Mouse (Mus musculus): ENCODE results near the gene Disc1.

The Disc1 gene

DNA sequence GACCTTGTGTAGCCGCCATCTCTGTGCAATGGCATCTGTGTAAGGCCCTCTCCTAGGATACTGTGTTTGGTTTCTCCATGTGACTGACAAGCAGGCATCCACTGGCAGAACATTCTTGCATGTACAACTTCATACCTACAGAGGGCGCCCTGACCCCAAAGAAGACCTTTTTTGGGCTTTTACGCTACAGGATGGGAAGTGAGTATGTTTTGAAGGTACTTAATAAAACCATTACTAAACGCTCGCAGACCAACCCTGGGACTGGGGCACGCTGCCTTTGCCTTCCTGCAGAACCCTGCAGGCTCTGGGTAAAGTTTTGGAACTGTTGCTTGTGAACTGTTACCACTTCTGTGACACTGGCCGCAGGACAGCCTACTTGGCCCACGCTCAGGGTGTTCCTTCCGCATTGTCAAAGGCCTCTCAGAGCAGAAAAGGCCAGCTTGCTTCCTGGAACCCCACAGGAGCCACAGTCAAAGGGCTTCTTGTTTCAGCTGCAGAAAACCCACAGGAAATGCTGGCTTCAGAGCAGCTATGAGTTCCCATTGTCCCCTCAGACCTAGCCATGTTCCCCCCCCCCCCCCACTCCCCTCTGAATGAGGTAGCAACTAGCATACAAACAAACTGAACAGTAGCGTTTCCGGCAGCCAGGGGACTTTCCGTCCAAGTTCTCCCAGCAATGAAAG lies 13.1 kb downstream of the Disc1 start:
- no peak for DNase-seq (ENCODE audit: extremely low read depth, low read depth, low spot score)

- no peak for DNase-seq (ENCODE audit: extremely low read depth, low read depth, low spot score)
Measured at GRCm38 (mm10) chr8:125067596-125067960, 13.6 kb downstream of the Disc1 start.

GRCm38 (mm10) chr8:125068146-125068905 lies 14.3 kb downstream of the Disc1 start:
- DNase-seq (ENCODE audit: extremely low read depth, low read depth, low spot score) = no peak

DNA sequence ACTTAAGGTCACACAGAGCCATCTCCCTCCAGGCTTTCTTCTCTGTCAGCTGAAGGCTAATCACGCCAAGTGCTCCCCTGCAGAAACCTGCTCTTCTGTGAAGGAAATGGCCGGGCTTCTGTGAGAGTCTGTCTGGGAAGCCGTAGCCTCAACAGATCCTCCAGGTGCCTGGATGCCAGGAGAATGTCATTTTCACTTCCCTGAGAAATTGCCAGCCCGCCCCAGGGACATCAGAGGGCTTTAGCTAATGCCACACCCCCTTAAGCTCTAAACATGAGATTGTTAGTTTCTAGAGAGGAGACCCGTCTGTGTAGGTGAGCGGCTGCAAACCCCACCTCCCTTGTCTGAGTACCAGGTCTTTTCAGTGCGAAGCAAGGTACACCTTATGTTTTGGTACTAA lies 15.3 kb downstream of the Disc1 start:
- no peak for DNase-seq (ENCODE audit: extremely low read depth, low read depth, low spot score)

GRCm38 (mm10) chr8:125069733-125070132 lies 15.7 kb downstream of the Disc1 start:
- DNase-seq (ENCODE audit: extremely low read depth, low read depth, low spot score) = no peak

DNA sequence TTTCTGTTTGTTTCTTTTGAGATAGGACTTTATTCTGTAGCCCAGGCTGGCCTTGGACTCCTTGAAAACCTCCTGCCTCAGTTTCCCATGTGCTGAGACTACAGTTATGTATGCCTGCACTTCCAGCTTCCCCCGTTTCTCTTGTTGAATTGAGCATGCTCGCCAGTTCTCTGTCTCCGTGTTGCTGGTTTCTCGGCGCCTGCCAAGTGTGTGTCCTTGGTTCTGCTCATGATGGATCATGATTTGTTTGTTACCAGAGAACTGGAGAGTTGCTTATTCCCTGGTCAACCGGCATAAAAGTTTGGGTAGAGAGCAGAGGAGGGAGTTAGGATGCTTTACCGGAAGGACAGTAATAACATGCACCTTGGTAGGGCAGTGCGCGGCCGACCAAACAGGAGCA lies 20.1 kb downstream of the Disc1 start:
- no peak for DNase-seq (ENCODE audit: extremely low read depth, low read depth, low spot score)

GRCm38 (mm10) chr8:125074581-125074980 lies 20.6 kb downstream of the Disc1 start:
- no peak for DNase-seq (ENCODE audit: extremely low read depth, low read depth, low spot score)

GRCm38 (mm10) chr8:125075389-125075788 lies 21.4 kb downstream of the Disc1 start:
- DNase-seq (ENCODE audit: extremely low read depth, low read depth, low spot score) = no peak

GRCm38 (mm10) chr8:125077326-125077725 lies 23.3 kb downstream of the Disc1 start:
- DNase-seq (ENCODE audit: extremely low read depth, low read depth, low spot score) = no peak

DNA sequence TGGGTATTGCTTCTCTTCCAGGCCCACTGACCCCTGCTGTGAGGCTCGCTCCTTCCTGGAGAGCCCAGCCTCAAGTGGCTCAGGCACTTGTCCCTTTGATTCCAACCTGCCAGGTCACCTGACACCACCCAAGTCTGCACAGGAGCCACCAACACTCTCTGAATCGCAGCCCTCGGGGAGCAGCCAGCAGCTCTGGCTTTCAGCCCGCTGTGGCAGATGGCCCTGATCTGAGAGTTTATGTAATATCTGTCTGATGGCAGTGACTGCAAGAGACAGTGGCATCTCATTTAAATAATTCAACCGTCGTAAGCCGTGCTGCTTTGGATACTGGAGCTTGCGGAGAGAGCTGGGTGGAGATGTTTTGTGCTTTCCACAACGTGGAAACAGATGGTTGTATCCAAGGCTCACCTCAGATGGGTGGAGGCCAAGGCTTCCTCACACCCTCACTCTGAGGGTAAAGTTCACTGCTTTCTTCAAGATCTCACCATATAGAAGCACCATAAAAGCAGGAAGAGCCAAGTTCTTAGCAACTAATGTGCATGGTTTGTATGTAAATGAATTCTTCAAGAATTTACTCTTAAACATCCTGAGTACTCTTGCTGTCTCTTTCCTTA lies 24.9 kb downstream of the Disc1 start:
- DNase-seq (ENCODE audit: extremely low read depth, low read depth, low spot score) = no peak

GRCm38 (mm10) chr8:125080388-125081344 lies 26.7 kb downstream of the Disc1 start:
- no peak for DNase-seq (ENCODE audit: extremely low read depth, low read depth, low spot score)

DNA sequence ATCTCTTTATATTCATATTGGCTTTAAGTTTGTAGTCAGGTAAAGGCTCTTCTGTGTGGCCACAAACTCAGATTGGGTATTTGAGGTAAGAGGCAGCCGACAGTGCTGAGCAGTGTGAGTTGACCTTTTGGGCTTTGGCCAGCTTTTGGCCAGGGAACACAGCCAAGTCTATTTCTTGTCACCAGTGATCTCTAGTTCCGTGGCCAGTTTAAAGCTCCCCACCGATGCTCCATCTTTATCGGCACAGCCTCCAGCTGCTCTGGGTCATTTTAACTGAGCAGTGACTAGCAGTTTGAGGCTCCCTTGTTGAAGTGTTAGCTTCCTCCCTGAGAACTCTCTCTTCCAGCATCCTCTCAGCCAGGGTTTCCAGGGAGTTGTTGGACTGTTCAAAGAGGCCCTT lies 29.8 kb downstream of the Disc1 start:
- no peak for DNase-seq (ENCODE audit: extremely low read depth, low read depth, low spot score)

DNA sequence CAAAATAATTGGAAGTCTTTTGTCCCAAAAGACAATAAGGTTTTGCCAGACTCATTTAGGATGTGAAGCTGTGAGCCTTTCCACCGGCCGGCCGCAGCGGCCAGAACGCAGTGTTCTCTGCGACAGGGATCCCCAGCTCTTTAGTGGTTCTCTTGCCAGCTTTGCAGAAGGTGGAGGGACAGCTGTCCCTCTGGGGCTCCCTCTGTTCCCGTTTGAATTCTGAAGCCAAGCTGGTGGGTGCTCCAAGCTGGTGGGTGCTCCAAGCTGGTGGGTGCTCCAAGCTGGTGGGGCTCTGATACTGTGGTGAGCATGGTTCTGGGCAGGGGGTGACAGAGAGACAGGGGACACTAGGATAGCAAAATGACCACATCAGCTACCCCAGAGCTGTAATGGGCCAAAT lies 30.5 kb downstream of the Disc1 start:
- DNase-seq (ENCODE audit: extremely low read depth, low read depth, low spot score) = no peak

DNA sequence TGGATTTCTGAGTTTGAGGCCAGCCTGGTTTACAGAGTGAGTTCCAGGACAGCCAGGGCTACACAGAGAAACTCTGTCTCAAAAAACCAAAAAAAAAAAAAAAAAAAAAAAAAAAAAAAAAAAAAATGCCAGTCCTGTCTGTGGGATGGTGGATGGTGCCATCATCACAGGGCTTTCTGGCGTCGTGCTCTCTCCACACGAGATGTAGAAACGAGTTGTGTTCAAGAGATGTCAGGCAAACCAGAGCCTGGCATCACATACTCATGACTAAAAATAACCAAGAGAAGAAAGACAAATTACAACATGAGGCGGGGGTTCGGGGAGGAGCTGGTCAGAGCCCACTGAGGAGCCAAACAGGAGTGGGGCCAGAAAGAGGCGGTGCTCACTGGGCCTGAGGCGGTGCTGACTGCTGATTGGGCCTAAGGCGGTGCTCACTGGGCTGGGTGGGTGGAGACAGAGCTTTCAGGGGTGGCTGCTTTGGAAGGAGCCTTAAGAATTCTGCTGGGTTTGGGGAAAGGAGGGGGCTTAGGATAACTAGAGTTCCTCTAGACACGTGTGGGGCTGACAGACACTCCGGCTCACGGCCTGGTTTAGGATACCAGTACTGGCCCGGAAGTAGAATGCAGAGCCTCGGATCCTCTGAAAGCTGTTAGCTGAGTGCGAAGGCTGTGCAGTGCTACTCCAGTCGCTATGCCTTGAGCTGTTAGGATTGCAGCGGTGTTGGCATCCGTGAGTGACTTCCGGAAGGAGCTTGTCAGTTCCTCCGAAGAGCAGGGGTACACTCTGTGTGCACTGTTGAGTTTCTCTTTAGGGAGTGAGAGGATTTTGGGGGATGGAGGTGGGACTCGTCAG lies 37.1 kb downstream of the Disc1 start:
- DNase-seq (ENCODE audit: extremely low read depth, low read depth, low spot score) = no peak

DNA sequence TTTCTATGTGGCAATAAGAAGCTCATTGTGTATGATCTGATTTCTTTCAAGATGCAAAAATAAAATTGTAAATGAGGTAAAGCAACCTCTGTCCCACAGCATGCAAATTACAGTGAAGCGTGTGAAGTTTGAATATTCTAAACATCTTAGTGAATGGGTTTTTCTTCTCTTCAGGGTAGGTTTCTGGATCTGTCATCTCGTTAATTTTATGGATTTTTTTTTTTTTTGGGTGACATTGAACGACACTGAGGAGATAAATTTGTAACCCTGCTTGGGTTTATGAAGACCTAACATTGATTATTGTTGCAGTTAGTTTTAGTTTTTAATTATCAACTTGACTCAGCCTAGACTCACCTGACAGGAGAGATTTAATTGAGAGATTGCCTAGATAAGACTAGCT lies 43.1 kb downstream of the Disc1 start:
- DNase-seq (ENCODE audit: extremely low read depth, low read depth, low spot score) = no peak

DNA sequence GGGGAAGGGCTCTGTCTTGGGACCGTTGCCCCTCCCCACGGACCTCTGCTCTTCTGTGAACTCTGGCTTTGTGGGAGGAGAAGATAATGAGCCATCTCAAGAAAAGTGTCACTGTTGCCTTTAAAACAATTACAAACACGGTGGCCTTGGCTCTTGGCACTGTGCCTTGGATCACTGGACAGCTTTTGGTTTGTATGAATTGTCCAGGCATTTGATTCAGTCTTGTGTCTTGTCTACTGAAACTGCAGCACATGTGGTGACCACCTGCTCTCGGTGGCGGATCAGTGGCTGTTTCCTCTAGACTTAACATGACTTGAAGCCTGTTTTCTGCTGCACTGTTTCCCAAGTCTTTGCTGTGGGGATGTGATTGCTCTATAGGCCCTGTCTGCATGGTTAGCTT lies 44.1 kb downstream of the Disc1 start:
- DNase-seq (ENCODE audit: extremely low read depth, low read depth, low spot score) = no peak

GRCm38 (mm10) chr8:125102303-125102702 lies 48.3 kb downstream of the Disc1 start:
- no peak for DNase-seq (ENCODE audit: extremely low read depth, low read depth, low spot score)

- no peak for DNase-seq (ENCODE audit: extremely low read depth, low read depth, low spot score)
Measured at GRCm38 (mm10) chr8:125113171-125113570, 59.2 kb downstream of the Disc1 start.

- no peak for DNase-seq (ENCODE audit: extremely low read depth, low read depth, low spot score)
Measured at GRCm38 (mm10) chr8:125113831-125114230, 59.8 kb downstream of the Disc1 start.

DNA sequence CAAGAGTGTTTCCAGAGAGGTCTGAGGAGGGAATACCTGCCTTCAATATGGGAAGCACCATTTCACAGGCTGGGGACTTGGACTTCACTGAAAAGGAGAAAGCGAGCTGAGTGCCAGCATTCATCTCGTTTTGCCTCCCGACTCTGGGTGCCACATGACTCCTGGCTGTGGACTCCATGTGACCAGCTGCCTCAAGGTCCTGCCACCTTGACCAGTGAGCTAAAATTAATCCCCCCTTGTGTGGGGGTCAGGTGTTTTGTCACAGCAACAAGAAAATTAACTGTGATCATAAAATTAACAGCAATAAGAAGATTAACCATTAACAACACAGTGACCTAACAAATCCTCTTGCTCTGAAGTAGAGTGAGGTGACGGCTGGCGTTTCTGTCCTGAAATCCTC lies 61.3 kb downstream of the Disc1 start:
- DNase-seq (ENCODE audit: extremely low read depth, low read depth, low spot score) = no peak

Data from fat pad, adult 2 months (tissue).